Mouse (Mus musculus): ENCODE measurements around the gene Plpp1. TPM values are rescaled to one million over a fixed set of nuclear protein-coding genes. Genes with fewer than 3 reads are reported as not detected.

The Plpp1 gene
- polyA plus RNA-seq, 2 experiments, result 48.8 to 70.9 TPM

DNA sequence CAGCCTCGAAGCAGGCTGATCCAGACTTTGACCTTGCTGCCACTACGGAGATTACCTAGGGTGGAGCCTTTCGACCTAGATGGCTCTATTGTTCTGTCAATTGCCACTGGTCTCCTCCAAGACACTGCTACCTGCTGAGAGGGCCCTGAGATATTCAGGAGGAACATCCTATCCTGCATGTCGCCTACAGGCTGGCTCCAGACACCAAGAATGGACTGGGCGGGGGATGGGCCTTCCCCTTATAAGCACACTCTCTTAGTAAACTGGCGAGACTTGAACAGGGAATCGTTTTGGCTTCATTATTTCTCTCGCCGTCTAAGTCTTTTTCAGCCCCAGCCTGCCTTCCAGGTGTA is 1.7 kb upstream of the Plpp1 start:
- Histone ChIP-seq H3K4me1 (ENCODE audit: control insufficient read depth, insufficient read depth, low read length) (0 out of 2 replicates have a peak, but pooled peaks cover 4% of the 10 kb centered on the region), H3K9ac (ENCODE audit: low read depth, low read length, severe bottlenecking) (no peak overlapping the region), H3K4me2 (replicated peaks; ENCODE audit: low read depth, low read length, severe bottlenecking) (no peak overlapping the region), H3K9me3 (ENCODE audit: control insufficient read depth, low read length) (no peaks in the 10 kb centered on the region), H3K27me3 (ENCODE audit: control insufficient read depth, insufficient read depth, low read length) (no peaks in the 10 kb centered on the region), H3K27ac (replicated peaks; ENCODE audit: low read depth, low read length) (no peak overlapping the region), H3K4me3 (replicated peaks; ENCODE audit: low read length) (no peak overlapping the region), H3K36me3 (ENCODE audit: control insufficient read depth, insufficient read depth, low read length) (no peaks in the 10 kb centered on the region)
- ATAC-seq (ENCODE audit: low FRiP score, low read depth) (no peak), DNase-seq (ENCODE audit: low spot score) (no peak)
- TF ChIP-seq POLR2A (IDR thresholded peaks at IDR 0.05; ENCODE audit: borderline replicate concordance, extremely low read depth, insufficient read depth, insufficient read length), result no peak
- WGBS, result 87% methylated on average over 9 of the region's 9 CpGs

DNA sequence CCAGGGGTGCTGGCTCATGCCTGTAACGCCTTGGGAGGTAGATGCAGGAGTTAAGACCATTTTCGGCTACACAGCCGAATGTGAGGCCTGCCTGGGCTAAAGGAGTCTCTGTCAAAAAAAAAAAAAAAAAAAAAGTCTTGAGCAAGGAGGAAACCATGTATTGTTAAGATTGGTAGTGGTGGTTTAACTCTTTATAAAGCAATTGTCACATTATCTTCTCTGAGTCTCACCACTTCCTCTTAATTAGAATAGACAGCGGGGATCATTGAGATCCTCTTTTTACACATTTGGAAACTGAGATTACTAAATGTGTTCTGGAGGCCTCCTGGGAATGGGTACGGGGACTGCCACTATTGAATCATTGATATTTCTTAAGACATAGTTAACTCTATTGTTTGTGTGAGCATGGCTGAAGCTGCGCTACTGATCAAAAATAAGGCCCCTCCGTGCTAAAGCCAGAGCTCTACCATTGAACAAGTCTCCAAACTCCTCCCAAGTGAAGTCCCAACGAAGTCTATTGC is 811 bp upstream of the Plpp1 start:
- Histone ChIP-seq H3K4me3 (replicated peaks; ENCODE audit: low read length) (no peak overlapping the region), H3K27me3 (ENCODE audit: control insufficient read depth, insufficient read depth, low read length) (no peaks in the 10 kb centered on the region), H3K4me2 (replicated peaks; ENCODE audit: low read depth, low read length, severe bottlenecking) (no peak overlapping the region), H3K27ac (replicated peaks; ENCODE audit: low read depth, low read length) (no peak overlapping the region), H3K4me1 (ENCODE audit: control insufficient read depth, insufficient read depth, low read length) (0 out of 2 replicates have a peak, but pooled peaks cover 4% of the 10 kb centered on the region), H3K9me3 (ENCODE audit: control insufficient read depth, low read length) (no peaks in the 10 kb centered on the region), H3K9ac (ENCODE audit: low read depth, low read length, severe bottlenecking) (no peak overlapping the region), H3K36me3 (ENCODE audit: control insufficient read depth, insufficient read depth, low read length) (no peaks in the 10 kb centered on the region)
- no peak for ATAC-seq (ENCODE audit: low FRiP score, low read depth)
- WGBS, result 80% methylated on average over 8 of the region's 8 CpGs
- TF ChIP-seq POLR2A (IDR thresholded peaks at IDR 0.05; ENCODE audit: borderline replicate concordance, extremely low read depth, insufficient read depth, insufficient read length), result no peak
- no peak for DNase-seq (ENCODE audit: low spot score)

- Histone ChIP-seq H3K27me3 (ENCODE audit: control insufficient read depth, insufficient read depth, low read length) (no peaks in the 10 kb centered on the region), H3K9me3 (ENCODE audit: control insufficient read depth, low read length) (no peaks in the 10 kb centered on the region), H3K4me2 (replicated peaks; ENCODE audit: low read depth, low read length, severe bottlenecking) (peak overlapping the region; percentile 67), H3K4me1 (ENCODE audit: control insufficient read depth, insufficient read depth, low read length) (0 out of 2 replicates have a peak, but pooled peaks cover 4% of the 10 kb centered on the region), H3K4me3 (replicated peaks; ENCODE audit: low read length) (peak overlapping the region; percentile 86), H3K27ac (replicated peaks; ENCODE audit: low read depth, low read length) (peak overlapping the region; percentile 95), H3K36me3 (ENCODE audit: control insufficient read depth, insufficient read depth, low read length) (peaks cover 14% of the 10 kb centered on the region), H3K9ac (ENCODE audit: low read depth, low read length, severe bottlenecking) (peak overlapping the region; percentile 93)
- 1% methylated on average over 19 of the region's 23 CpGs for WGBS
- peak; percentile 64 for ATAC-seq (ENCODE audit: low FRiP score, low read depth)
- TF ChIP-seq POLR2A (IDR thresholded peaks at IDR 0.05; ENCODE audit: borderline replicate concordance, extremely low read depth, insufficient read depth, insufficient read length), result no peak
- peak; percentile 53 for DNase-seq (ENCODE audit: low spot score)
Observed at GRCm38 (mm10) chr13:112801381-112802004, 901 bp downstream of the Plpp1 start.

GRCm38 (mm10) chr13:112803106-112803505 is 2.5 kb downstream of the Plpp1 start:
- Histone ChIP-seq H3K4me1 (ENCODE audit: control insufficient read depth, insufficient read depth, low read length) (0 out of 2 replicates have a peak, but pooled peaks cover 4% of the 10 kb centered on the region), H3K27ac (replicated peaks; ENCODE audit: low read depth, low read length) (no peak overlapping the region), H3K36me3 (ENCODE audit: control insufficient read depth, insufficient read depth, low read length) (peaks cover 20% of the 10 kb centered on the region), H3K27me3 (ENCODE audit: control insufficient read depth, insufficient read depth, low read length) (no peaks in the 10 kb centered on the region), H3K9me3 (ENCODE audit: control insufficient read depth, low read length) (no peaks in the 10 kb centered on the region), H3K4me3 (replicated peaks; ENCODE audit: low read length) (no peak overlapping the region), H3K4me2 (replicated peaks; ENCODE audit: low read depth, low read length, severe bottlenecking) (no peak overlapping the region), H3K9ac (ENCODE audit: low read depth, low read length, severe bottlenecking) (no peak overlapping the region)
- no peak for TF ChIP-seq POLR2A (IDR thresholded peaks at IDR 0.05; ENCODE audit: borderline replicate concordance, extremely low read depth, insufficient read depth, insufficient read length)
- DNase-seq (ENCODE audit: low spot score) (no peak), ATAC-seq (ENCODE audit: low FRiP score, low read depth) (no peak)
- WGBS, result 90% methylated on average over 7 of the region's 7 CpGs

GRCm38 (mm10) chr13:112803661-112804060 is 3.1 kb downstream of the Plpp1 start:
- no peak for TF ChIP-seq POLR2A (IDR thresholded peaks at IDR 0.05; ENCODE audit: borderline replicate concordance, extremely low read depth, insufficient read depth, insufficient read length)
- H3K9ac ChIP-seq (ENCODE audit: low read depth, low read length, severe bottlenecking), result no peak overlapping the region
- 86% methylated on average over 4 of the region's 4 CpGs for WGBS

More at GRCm38 (mm10) chr13:112803661-112804060, 3.1 kb downstream of the Plpp1 start:
- no peak for DNase-seq (ENCODE audit: low spot score)
- Histone ChIP-seq H3K4me3 (replicated peaks; ENCODE audit: low read length) (no peak overlapping the region), H3K27ac (replicated peaks; ENCODE audit: low read depth, low read length) (no peak overlapping the region), H3K27me3 (ENCODE audit: control insufficient read depth, insufficient read depth, low read length) (no peaks in the 10 kb centered on the region), H3K4me2 (replicated peaks; ENCODE audit: low read depth, low read length, severe bottlenecking) (no peak overlapping the region), H3K9me3 (ENCODE audit: control insufficient read depth, low read length) (no peaks in the 10 kb centered on the region), H3K36me3 (ENCODE audit: control insufficient read depth, insufficient read depth, low read length) (peaks cover 20% of the 10 kb centered on the region), H3K4me1 (ENCODE audit: control insufficient read depth, insufficient read depth, low read length) (0 out of 2 replicates have a peak, but pooled peaks cover 6% of the 10 kb centered on the region)
- no peak for ATAC-seq (ENCODE audit: low FRiP score, low read depth)

Measured in limb, embryonic 14.5 days (tissue).